Mouse (Mus musculus) spleen, postnatal 10 days (tissue): ENCODE measurements at regions not wholly inside any gene's neighbourhood (a gene's known extent, or its start where the extent isn't known, plus 50 kb on each side); places are given as distances from the start of the nearest gene placed in this dataset.

Experiments used
- DNase-seq, 2 experiments: peaks; one replicate each; pipeline ENCODE4 v3.0.0; 2021 to 2022; ENCODE audit warnings: low spot score in 2 of 2

GRCm38 (mm10) chr10:19412926-19413325, 56.6 kb downstream of the Olig3 start:
- DNase-seq = no peak

GRCm38 (mm10) chr10:19413935-19414334, 57.6 kb downstream of the Olig3 start:
- no peak for DNase-seq

GRCm38 (mm10) chr10:19414834-19415233, 58.5 kb downstream of the Olig3 start:
- DNase-seq = no peak

- no peak for DNase-seq
Observed at GRCm38 (mm10) chr10:19424030-19424429, 67.7 kb downstream of the Olig3 start.

- DNase-seq = no peak
Observed at GRCm38 (mm10) chr10:19424961-19425360, 68.6 kb downstream of the Olig3 start.

- DNase-seq = no peak
Observed at GRCm38 (mm10) chr10:19426835-19427234, 70.5 kb downstream of the Olig3 start.

GRCm38 (mm10) chr10:19432515-19432914, 76.2 kb downstream of the Olig3 start:
- DNase-seq = no peak

GRCm38 (mm10) chr10:19434661-19435060, 78.3 kb downstream of the Olig3 start:
- no peak for DNase-seq

GRCm38 (mm10) chr10:19441807-19442206, 85.5 kb downstream of the Olig3 start:
- DNase-seq = no peak

GRCm38 (mm10) chr10:19443516-19443915, 87.2 kb downstream of the Olig3 start:
- DNase-seq = no peak

- no peak for DNase-seq
Observed at GRCm38 (mm10) chr10:19448838-19449559, 92.7 kb downstream of the Olig3 start.

GRCm38 (mm10) chr10:19459053-19459452, 102.7 kb downstream of the Olig3 start:
- no peak for DNase-seq

- DNase-seq = no peak
Observed at GRCm38 (mm10) chr10:19459709-19460108, 103.4 kb downstream of the Olig3 start.

- no peak for DNase-seq
Observed at GRCm38 (mm10) chr10:19460164-19460563, 103.8 kb downstream of the Olig3 start.

- no peak for DNase-seq
Observed at GRCm38 (mm10) chr10:19463800-19464199, 107.5 kb downstream of the Olig3 start.

GRCm38 (mm10) chr10:19464504-19464903, 108.2 kb downstream of the Olig3 start:
- DNase-seq = no peak

- DNase-seq = no peak
Observed at GRCm38 (mm10) chr10:19471349-19472040, 115.2 kb downstream of the Olig3 start.

GRCm38 (mm10) chr10:19472066-19472465, 115.7 kb downstream of the Olig3 start:
- no peak for DNase-seq

- no peak for DNase-seq
Observed at GRCm38 (mm10) chr10:19472949-19473535, 116.7 kb downstream of the Olig3 start.

GRCm38 (mm10) chr10:19485537-19486135, 106.1 kb upstream of the Ifngr1 start:
- DNase-seq = no peak

- no peak for DNase-seq
Observed at GRCm38 (mm10) chr10:19490500-19490899, 101.2 kb upstream of the Ifngr1 start.
